Mouse (Mus musculus) WW6 (cell line): Measurements from ENCODE around the gene Ppm1e.

Source experiments
- DNase-seq: peaks from one replicate; pipeline ENCODE4 v3.0.0-alpha.2; 2013; ENCODE audit warnings: low read depth, low spot score

Gene Ppm1e

GRCm38 (mm10) chr11:87253294-87253693, 105.5 kb downstream of the Ppm1e start:
- no peak for DNase-seq

- DNase-seq: no peak
Observed at GRCm38 (mm10) chr11:87250132-87250531, 108.7 kb downstream of the Ppm1e start.

GRCm38 (mm10) chr11:87247494-87247866, 111.3 kb downstream of the Ppm1e start:
- no peak for DNase-seq

- DNase-seq: no peak
Observed at GRCm38 (mm10) chr11:87246724-87247493, 111.9 kb downstream of the Ppm1e start.

DNA sequence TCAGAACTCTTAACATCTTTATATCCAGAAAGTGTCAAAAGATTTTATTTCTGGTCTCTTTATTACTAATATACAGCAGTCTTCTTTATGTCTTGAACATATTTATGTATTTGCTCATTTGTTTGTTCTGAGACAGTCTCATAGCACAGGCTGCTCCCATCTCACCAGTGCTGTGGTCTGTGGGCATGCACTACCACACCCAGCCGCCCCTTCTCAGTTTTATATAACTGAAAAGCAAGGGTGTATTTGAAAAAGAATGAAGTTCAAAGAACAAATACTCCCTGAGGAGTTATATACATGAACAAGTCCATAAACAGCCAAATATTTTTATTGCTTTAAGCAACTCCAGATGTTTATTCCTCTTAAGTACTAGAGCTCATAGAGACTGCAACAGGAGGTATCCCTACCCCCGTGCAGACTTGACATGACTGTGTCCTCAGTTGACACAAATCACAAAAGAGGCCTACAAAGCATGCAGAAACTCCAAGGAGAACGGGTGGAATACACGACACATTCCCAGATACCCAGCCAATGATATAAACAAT, 112.6 kb downstream of the Ppm1e start:
- no peak for DNase-seq

DNA sequence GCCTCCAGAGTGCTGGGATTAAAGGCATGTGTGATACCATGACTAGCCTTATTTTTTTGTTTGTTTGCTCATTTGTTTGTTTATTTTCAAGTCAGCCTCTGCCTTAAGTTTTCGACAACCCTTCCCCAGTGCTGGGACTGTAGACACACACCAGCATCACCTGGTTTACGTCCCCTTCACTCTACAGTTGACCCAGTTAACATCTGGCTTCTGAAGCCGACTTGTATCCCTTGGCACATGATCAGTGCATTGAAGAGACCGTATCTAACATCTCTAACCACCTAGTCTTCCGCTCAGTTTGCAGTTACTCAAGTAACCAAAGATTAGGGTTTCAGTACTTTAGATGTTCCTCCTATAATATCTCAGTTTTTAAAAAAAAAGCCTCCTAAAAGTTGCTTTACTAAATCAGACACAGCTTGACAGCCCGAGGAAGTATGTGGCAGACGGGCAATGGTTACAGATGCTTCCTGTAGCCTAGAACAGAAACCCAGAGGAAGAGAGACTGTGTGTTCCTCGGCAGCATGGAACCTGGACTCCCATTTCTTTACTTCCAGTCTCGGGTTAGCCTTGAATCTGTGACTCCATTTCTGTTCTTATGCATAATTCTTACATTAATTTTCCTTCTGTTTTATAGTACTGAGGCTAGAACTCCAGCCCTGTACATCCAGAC, 113.5 kb downstream of the Ppm1e start:
- no peak for DNase-seq

DNA sequence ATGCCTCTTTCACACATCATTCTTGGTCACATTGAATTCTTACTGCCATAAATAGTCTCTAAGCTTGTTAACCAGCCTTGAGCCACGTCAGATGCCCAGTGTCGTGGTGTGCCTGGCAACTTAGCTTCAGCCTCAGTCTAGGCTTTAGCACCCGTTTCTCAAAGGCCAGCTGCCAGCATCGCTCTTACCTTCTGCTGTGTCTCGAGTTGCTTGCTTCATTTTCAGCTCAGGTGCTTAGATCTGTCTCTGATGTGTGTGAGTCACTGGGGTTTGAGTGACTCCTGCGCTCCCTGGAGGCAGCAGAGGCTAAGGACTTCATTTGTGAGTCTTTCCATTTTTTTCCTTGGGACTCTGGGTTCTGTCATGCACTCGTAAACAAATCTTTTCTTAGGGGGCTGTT, 117.6 kb downstream of the Ppm1e start:
- no peak for DNase-seq

- no peak for DNase-seq
Observed at GRCm38 (mm10) chr11:87240833-87241215, 118.0 kb downstream of the Ppm1e start.

GRCm38 (mm10) chr11:87240141-87240832, 118.5 kb downstream of the Ppm1e start:
- no peak for DNase-seq

- DNase-seq: no peak
Observed at GRCm38 (mm10) chr11:87238891-87239530, 119.8 kb downstream of the Ppm1e start.

DNA sequence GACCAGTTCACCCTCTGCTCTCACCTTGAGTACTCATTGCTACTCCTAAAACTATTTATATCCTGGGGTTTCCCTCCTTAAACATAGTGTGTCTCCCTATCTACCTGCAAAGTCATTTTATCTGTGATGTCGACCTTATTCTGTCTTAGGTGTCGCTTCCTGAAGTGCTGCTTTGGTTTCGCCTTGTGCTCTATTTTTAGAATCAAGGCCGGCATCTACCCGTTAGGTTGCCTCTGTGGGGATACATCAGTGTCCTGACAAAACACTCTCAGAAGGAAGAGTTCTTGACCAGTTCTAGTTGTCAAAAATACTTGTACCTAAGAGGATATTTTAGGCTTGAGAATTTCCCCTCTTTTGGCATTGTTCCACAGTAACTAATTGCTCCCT, 123.3 kb downstream of the Ppm1e start:
- no peak for DNase-seq

GRCm38 (mm10) chr11:87234743-87235485, 123.9 kb downstream of the Ppm1e start:
- DNase-seq: no peak

GRCm38 (mm10) chr11:87233377-87233776, 125.4 kb downstream of the Ppm1e start:
- no peak for DNase-seq

DNA sequence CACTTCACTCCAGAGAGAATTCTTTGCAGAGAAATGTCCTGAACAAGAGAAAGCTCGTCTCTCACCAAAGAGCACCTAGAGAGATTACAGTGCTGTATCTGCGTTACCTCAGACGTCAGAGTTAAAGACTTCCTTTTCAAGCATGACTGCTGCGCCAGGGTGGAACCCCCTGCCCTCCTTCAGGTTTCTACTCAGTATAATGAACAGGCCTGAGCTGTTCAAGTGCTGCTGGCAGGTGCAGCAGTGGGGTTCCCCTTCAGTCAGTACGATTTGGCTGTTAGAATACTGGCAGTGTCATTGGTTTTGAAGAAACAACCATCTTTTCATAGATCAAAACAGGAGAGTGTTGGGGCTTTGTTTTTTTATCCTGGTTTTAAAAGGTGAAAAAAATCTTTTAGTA, 131.8 kb downstream of the Ppm1e start:
- no peak for DNase-seq

DNA sequence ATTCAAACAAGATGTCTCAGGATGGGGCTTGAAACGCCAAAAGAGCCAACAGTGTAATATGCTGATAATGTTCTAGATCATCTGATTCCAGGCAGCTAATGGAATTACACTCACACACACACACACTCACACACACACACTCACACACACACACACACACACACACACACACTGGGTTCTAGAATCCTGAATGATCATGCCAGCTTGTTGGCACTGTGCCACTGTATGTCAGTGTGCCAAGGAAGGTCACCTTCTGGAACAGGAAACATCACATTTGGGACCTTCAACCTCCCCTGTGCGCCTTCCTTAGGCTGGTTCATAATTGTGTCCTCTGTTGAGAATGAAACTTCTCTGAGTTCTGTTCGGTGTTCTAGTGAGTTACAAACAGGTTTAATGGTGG, 136.1 kb downstream of the Ppm1e start:
- DNase-seq: no peak

- DNase-seq: no peak
Observed at GRCm38 (mm10) chr11:87212313-87212712, 146.5 kb downstream of the Ppm1e start.
